Mouse (Mus musculus) hindbrain, embryonic 15.5 days (tissue): Measurements from ENCODE around the gene Tcf21. TPM values are rescaled to one million over a fixed set of nuclear protein-coding genes. Genes with fewer than 3 reads are reported as not detected.

ENCODE experiments used
- ATAC-seq: fragments of 200-750 bp; cut with Nextera tagmentation; 2 replicates; pipeline ENCODE4 v1.8.0; 2017; ENCODE audit warnings: low read depth, moderate number of reproducible peaks, moderate TSS enrichment; ENCODE audit not compliant: low FRiP score
- H3K27ac ChIP-seq: fragments of 300-500 bp; sonication (generic); replicated peaks from 2 replicates; pipeline ENCODE4 v1.5.1; 2015; ENCODE audit warnings: mild to moderate bottlenecking, inconsistent platforms
- H3K27me3 ChIP-seq: fragments of 300-500 bp; sonication (generic); 2 replicates; pipeline ENCODE4 v1.6.1; 2015; ENCODE audit warnings: control low read depth, inconsistent platforms
- H3K36me3 ChIP-seq: fragments of 300-500 bp; sonication (generic); 2 replicates; pipeline ENCODE4 v1.6.1; 2015; ENCODE audit warnings: control low read depth, inconsistent platforms
- H3K4me1 ChIP-seq: fragments of 300-500 bp; sonication (generic); replicated peaks from 2 replicates; pipeline ENCODE4 v1.6.1; 2015; ENCODE audit warnings: control low read depth, inconsistent platforms
- H3K4me2 ChIP-seq: fragments of 300-500 bp; sonication (generic); 2 replicates; pipeline ENCODE4 v1.6.1; 2015; ENCODE audit warnings: moderate library complexity, mild to moderate bottlenecking, inconsistent platforms
- H3K4me3 ChIP-seq: fragments of 300-500 bp; sonication (generic); 2 replicates; pipeline ENCODE4 v1.5.1; 2015; ENCODE audit warnings: mild to moderate bottlenecking, inconsistent platforms
- H3K9ac ChIP-seq: fragments of 300-500 bp; sonication (generic); 2 replicates; pipeline ENCODE4 v1.6.1; 2015; ENCODE audit warnings: inconsistent platforms
- H3K9me3 ChIP-seq: fragments of 300-500 bp; sonication (generic); 2 replicates; pipeline ENCODE4 v1.6.1; 2016; ENCODE audit warnings: control low read depth, inconsistent platforms
- WGBS: fragments of 180-500 bp; shearing (Covaris S2); methylation state at CpG from one replicate; pipeline ENCODE4 v1.1.7; 2015; 5-methylcytosine and 5-hydroxymethylcytosine counted together
- polyA plus RNA-seq: library from polyadenylated mRNA; unstranded; fragments of >200 nt; fragmentation: Nextera tagmentation; extraction: Ambion mirVana; gene quantifications from 2 replicates; pipeline ENCODE4 v1.2.1, GENCODE M21; 2015

Gene Tcf21
- polyA plus RNA-seq, 1 experiment from 2014 or later: 1.7 TPM

DNA sequence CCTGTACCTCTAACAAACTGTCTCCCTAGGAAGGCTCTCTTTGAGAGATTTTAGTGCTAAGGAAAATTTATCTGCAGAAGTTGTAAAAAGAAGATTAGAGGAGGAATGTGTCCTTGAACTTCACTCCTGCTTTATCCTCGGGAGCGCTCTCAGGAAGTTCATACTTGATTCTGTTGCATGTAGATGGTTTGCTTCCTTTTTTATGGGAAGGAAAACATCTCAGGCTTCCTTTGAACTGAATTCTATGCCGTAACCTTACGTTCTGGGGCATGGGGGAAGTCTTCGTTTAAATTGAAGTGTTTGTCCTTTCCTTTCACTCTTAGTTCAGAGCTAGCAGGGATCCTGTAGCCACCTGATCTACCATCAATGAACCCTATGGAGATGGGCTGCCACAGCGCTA, 2.9 kb upstream of the Tcf21 start:
- no peak overlapping the region for H3K9ac ChIP-seq
- no peak overlapping the region for H3K4me3 ChIP-seq
- H3K27me3 ChIP-seq: peaks cover 66% of the 10 kb centered on the region
- ATAC-seq: no peak
- no peak overlapping the region for H3K4me2 ChIP-seq
- no peak overlapping the region for H3K27ac ChIP-seq
- WGBS: 11% methylated on average over 6 of the region's 6 CpGs
- H3K36me3 ChIP-seq: no peaks in the 10 kb centered on the region
- no peaks in the 10 kb centered on the region for H3K4me1 ChIP-seq
- no peaks in the 10 kb centered on the region for H3K9me3 ChIP-seq

- no peak overlapping the region for H3K4me2 ChIP-seq
- no peak overlapping the region for H3K4me3 ChIP-seq
- no peaks in the 10 kb centered on the region for H3K36me3 ChIP-seq
- peaks cover 70% of the 10 kb centered on the region for H3K27me3 ChIP-seq
- no peak overlapping the region for H3K27ac ChIP-seq
- H3K9ac ChIP-seq: no peak overlapping the region
- 9% methylated on average over 5 of the region's 5 CpGs for WGBS
- H3K4me1 ChIP-seq: no peaks in the 10 kb centered on the region
- no peak for ATAC-seq
- H3K9me3 ChIP-seq: no peaks in the 10 kb centered on the region
Measured at GRCm38 (mm10) chr10:22822486-22822885, 2.5 kb upstream of the Tcf21 start.

- H3K4me1 ChIP-seq: no peaks in the 10 kb centered on the region
- peaks cover 72% of the 10 kb centered on the region for H3K27me3 ChIP-seq
- no peaks in the 10 kb centered on the region for H3K36me3 ChIP-seq
- no peak for ATAC-seq
- H3K4me3 ChIP-seq: no peak overlapping the region
- H3K4me2 ChIP-seq: no peak overlapping the region
- no peak overlapping the region for H3K27ac ChIP-seq
- no peak overlapping the region for H3K9ac ChIP-seq
- no peaks in the 10 kb centered on the region for H3K9me3 ChIP-seq
- 4% methylated on average over 5 of the region's 5 CpGs for WGBS
Measured at GRCm38 (mm10) chr10:22821709-22822108, 1.7 kb upstream of the Tcf21 start.

DNA sequence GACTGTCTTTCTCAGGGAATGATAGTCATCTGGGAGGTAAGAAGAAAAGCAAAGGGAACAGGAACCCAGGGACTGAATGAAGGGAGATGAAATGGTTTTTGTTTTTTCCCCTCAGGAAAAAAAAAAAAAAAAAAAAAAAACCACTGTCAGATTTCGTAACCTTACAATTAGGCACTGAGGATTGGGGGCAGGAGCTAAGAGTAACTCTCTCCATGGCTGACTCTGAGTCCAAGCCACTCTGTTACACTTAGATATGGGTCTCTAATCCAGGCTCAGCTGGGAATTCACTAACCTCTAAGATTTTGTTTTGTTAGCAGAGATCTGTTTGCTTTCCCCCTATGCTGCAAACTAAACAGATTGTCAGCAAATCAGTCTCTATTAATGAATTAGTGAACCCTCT, 1.3 kb upstream of the Tcf21 start:
- H3K27me3 ChIP-seq: peaks cover 75% of the 10 kb centered on the region
- H3K4me1 ChIP-seq: no peaks in the 10 kb centered on the region
- no peaks in the 10 kb centered on the region for H3K36me3 ChIP-seq
- no peak overlapping the region for H3K27ac ChIP-seq
- WGBS: 5% methylated on average over 1 of the region's 1 CpGs
- H3K9ac ChIP-seq: no peak overlapping the region
- ATAC-seq: no peak
- H3K4me3 ChIP-seq: no peak overlapping the region
- H3K9me3 ChIP-seq: no peaks in the 10 kb centered on the region
- no peak overlapping the region for H3K4me2 ChIP-seq

- H3K36me3 ChIP-seq: no peaks in the 10 kb centered on the region
- WGBS: 2% methylated on average over 2 of the region's 2 CpGs
- no peak overlapping the region for H3K27ac ChIP-seq
- no peak overlapping the region for H3K4me2 ChIP-seq
- H3K4me3 ChIP-seq: no peak overlapping the region
- no peaks in the 10 kb centered on the region for H3K4me1 ChIP-seq
- H3K9me3 ChIP-seq: no peaks in the 10 kb centered on the region
- ATAC-seq: no peak
- no peak overlapping the region for H3K9ac ChIP-seq
- H3K27me3 ChIP-seq: peaks cover 79% of the 10 kb centered on the region
Measured at GRCm38 (mm10) chr10:22820841-22821240, 867 bp upstream of the Tcf21 start.

DNA sequence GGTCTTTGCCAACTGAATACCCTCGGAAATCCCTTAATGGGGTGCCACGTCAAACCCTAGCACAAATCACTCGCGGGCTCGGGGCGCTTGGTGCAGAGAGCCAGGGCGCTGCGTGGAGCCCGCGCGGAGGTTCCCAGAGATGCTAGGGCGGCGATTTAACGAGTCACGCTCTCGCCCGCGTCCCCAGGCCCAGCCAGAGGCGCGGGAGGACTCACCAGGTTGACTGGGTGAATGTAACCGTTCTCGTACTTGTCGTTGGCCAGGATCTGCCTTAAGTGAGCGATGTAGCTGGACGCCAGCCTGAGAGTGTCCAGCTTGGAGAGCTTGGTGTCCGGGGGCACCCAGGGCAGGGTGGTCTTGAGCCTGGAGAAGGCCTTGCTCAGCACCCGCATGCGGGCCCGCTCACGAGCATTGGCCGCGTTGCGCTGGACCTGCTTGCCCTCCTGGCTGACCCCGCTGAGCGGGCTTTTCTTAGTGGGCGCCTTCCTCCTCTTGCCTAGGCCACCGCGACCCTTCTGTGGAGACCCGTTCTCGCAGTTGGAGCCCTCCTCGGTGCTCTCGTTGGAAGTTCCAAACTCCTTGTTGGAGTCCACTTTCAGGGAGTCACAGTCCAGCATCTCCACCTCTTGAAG, 619 bp downstream of the Tcf21 start:
- H3K9me3 ChIP-seq: no peaks in the 10 kb centered on the region
- ATAC-seq: no peak
- H3K4me2 ChIP-seq: no peak overlapping the region

GRCm38 (mm10) chr10:22818600-22819238, 1.3 kb downstream of the Tcf21 start:
- Histone ChIP-seq H3K27me3 (peaks cover 87% of the 10 kb centered on the region), H3K4me2 (no peak overlapping the region), H3K4me1 (0 out of 2 replicates have a peak, but pooled peaks cover under 1% of the 10 kb centered on the region), H3K36me3 (no peaks in the 10 kb centered on the region), H3K9me3 (no peaks in the 10 kb centered on the region), H3K4me3 (no peak overlapping the region), H3K9ac (no peak overlapping the region), H3K27ac (no peak overlapping the region)
- WGBS: 1% methylated on average over 12 of the region's 12 CpGs
- no peak for ATAC-seq

More for the DNA sequence above, 619 bp downstream of the Tcf21 start:
- Histone ChIP-seq H3K27ac (no peak overlapping the region), H3K4me3 (no peak overlapping the region), H3K27me3 (peaks cover 89% of the 10 kb centered on the region), H3K9ac (no peak overlapping the region), H3K4me1 (no peaks in the 10 kb centered on the region), H3K36me3 (no peaks in the 10 kb centered on the region)
- WGBS: under 1% methylated on average over 42 of the region's 42 CpGs

DNA sequence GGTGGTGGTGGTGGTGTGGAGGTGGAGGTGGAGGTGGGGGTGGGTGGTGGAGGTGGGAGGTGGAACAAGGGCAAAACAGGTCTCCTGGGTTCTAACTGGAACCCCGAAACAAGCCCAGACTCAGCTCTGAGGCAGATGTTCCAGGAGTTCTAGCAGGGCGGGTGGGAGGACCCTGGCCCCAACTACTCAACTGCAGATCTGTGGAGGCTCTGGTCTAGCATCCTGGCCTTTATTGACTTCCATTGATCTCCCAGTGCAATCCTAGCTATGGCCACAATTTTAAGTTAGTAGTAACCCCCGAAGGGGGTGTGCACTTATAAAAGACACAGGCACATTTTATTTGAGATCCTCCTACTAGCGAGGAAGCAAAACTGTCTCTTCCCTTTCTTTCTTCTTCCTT, 2.0 kb downstream of the Tcf21 start:
- no peak overlapping the region for H3K4me2 ChIP-seq
- no peak for ATAC-seq
- WGBS: 2% methylated on average over 4 of the region's 4 CpGs

DNA sequence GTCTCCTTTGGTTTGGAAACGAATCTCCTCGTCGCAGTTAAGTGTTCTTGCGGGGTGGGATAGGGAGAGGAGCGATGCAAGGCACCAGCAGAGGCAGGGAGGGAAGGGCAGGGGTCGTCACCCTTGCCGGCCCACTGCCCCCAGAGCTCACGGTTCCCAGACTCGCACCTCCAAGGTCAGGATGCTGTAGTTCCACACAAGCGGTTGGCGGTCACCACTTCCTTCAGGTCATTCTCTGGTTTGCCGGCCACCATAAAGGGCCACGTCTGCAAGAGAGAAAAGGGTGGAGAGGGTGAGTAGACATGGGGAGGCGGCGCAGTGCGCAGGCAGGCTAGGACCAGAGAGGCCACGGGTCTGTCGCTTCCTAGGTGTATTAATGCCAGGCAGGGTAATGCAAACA, 2.4 kb downstream of the Tcf21 start:
- peaks cover 80% of the 10 kb centered on the region for H3K27me3 ChIP-seq
- WGBS: under 1% methylated on average over 18 of the region's 18 CpGs

More for the DNA sequence above, 2.0 kb downstream of the Tcf21 start:
- H3K4me1 ChIP-seq: 0 out of 2 replicates have a peak, but pooled peaks cover 4% of the 10 kb centered on the region
- H3K27me3 ChIP-seq: peaks cover 84% of the 10 kb centered on the region
- H3K4me3 ChIP-seq: no peak overlapping the region
- H3K36me3 ChIP-seq: no peaks in the 10 kb centered on the region
- H3K27ac ChIP-seq: no peak overlapping the region
- no peaks in the 10 kb centered on the region for H3K9me3 ChIP-seq
- H3K9ac ChIP-seq: no peak overlapping the region

GRCm38 (mm10) chr10:22816237-22816762, 3.7 kb downstream of the Tcf21 start:
- WGBS: under 1% methylated on average over 28 of the region's 28 CpGs
- Histone ChIP-seq H3K4me1 (0 out of 2 replicates have a peak, but pooled peaks cover 4% of the 10 kb centered on the region), H3K4me2 (no peak overlapping the region), H3K27me3 (peaks cover 80% of the 10 kb centered on the region), H3K9ac (no peak overlapping the region), H3K36me3 (no peaks in the 10 kb centered on the region), H3K27ac (no peak overlapping the region), H3K4me3 (no peak overlapping the region), H3K9me3 (no peaks in the 10 kb centered on the region)
- no peak for ATAC-seq

More for the DNA sequence above, 2.4 kb downstream of the Tcf21 start:
- no peak; the same call in 1 of the 2 replicates for ATAC-seq
- Histone ChIP-seq H3K4me2 (no peak overlapping the region), H3K27ac (no peak overlapping the region), H3K4me1 (0 out of 2 replicates have a peak, but pooled peaks cover 4% of the 10 kb centered on the region), H3K36me3 (no peaks in the 10 kb centered on the region), H3K9me3 (no peaks in the 10 kb centered on the region), H3K4me3 (no peak overlapping the region), H3K9ac (no peak overlapping the region)

GRCm38 (mm10) chr10:22815461-22816236, 4.3 kb downstream of the Tcf21 start:
- Histone ChIP-seq H3K27ac (no peak overlapping the region), H3K4me2 (no peak overlapping the region), H3K4me3 (no peak overlapping the region), H3K36me3 (no peaks in the 10 kb centered on the region), H3K27me3 (peaks cover 78% of the 10 kb centered on the region), H3K9ac (no peak overlapping the region), H3K4me1 (0 out of 2 replicates have a peak, but pooled peaks cover 4% of the 10 kb centered on the region), H3K9me3 (no peaks in the 10 kb centered on the region)
- no peak for ATAC-seq
- 2% methylated on average over 19 of the region's 19 CpGs for WGBS

- WGBS: 4% methylated on average over 2 of the region's 2 CpGs
- peaks cover 78% of the 10 kb centered on the region for H3K27me3 ChIP-seq
- no peak overlapping the region for H3K9ac ChIP-seq
- H3K4me1 ChIP-seq: 0 out of 2 replicates have a peak, but pooled peaks cover 4% of the 10 kb centered on the region
- H3K9me3 ChIP-seq: no peaks in the 10 kb centered on the region
- H3K36me3 ChIP-seq: no peaks in the 10 kb centered on the region
- ATAC-seq: no peak
- H3K4me3 ChIP-seq: no peak overlapping the region
- H3K4me2 ChIP-seq: no peak overlapping the region
- no peak overlapping the region for H3K27ac ChIP-seq
Measured at GRCm38 (mm10) chr10:22814771-22815170, 5.2 kb downstream of the Tcf21 start.
